Mouse (Mus musculus) cerebellum, postnatal 14 days (tissue): ENCODE results near the gene Tti1.

ENCODE experiments used
- DNase-seq, 2 experiments: peaks; one replicate each; pipeline ENCODE4 v3.0.0; 2021; ENCODE audit warnings: mixed read lengths in 2 of 2

Gene Tti1

DNA sequence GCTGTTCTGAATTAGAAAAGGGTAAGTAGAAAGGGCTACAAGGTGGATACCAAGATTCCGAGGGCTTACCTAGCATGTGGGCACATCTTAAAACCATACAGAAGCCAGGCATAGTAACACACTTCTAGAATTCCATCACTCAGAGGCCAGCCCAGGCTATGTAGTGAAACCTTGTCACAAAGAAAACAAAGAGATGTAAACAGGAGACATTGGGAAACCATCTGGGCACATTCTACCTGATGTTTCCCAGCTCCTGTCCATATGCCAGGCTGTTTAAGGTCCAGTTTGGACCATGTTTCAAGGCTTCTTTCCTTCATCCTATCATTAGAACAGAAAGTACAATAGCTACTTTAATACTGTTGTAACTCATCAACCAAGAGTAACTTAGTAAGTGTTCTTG, 9.3 kb upstream of the Tti1 start:
- no peak for DNase-seq

- DNase-seq, result no peak
Measured at GRCm38 (mm10) chr2:158036953-158037352, 8.7 kb upstream of the Tti1 start.

DNA sequence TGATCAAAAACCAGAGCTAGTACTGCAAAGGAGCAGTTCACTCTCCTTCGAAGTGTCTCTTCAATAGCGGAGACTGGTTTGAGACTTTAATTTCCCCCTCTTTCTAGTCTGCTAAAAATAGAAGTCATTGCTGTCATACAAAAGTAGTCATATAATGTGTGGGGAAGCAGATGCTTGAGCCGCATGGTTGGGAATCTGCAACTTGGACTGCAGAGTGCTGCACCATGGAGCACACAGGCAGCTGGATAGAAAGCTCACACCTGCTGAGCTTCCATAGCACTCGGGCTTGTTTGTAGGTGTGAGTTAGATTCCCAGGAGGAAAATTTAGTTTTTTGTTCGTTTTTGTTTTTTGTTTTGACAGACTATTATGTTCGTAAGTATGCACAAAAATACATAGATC, 8.2 kb upstream of the Tti1 start:
- DNase-seq, result no peak

DNA sequence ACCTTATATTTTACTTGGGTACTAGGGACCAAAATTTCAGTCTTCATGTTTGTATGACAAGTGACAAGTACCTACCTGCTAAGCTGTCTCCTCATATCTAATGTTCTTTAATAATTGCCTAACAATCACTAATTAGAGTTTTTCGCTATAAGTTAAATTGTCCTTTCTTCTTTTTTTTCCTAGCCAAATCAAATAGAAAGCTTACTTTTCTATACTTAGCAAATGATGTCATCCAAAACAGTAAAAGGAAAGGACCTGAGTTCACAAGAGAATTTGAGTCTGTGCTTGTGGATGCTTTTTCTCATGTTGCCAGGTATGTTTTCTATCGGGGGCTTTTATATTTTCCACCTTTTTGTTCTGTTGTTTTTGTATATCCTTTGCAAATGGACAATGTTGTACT, 7.6 kb upstream of the Tti1 start:
- no peak for DNase-seq

DNA sequence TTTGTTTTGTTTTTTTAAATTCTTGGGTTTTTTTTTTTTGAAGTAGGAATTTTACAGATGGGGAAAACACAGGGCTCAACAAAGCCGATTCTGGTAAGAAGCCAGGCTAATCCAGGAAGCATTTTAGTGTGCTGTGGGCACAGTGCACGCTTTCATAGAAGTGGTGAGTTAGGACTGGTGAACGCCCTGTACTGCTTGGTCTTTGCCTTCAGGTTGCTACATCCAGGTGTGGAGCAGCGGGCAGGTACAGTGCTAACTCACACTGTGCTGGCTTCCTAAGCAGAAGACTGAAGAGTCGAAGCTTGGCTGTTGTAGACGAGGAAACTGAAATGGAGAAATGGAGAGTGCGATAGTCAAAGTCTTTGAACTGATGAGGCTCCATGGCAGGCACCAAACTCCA, 1.8 kb upstream of the Tti1 start:
- no peak for DNase-seq

DNA sequence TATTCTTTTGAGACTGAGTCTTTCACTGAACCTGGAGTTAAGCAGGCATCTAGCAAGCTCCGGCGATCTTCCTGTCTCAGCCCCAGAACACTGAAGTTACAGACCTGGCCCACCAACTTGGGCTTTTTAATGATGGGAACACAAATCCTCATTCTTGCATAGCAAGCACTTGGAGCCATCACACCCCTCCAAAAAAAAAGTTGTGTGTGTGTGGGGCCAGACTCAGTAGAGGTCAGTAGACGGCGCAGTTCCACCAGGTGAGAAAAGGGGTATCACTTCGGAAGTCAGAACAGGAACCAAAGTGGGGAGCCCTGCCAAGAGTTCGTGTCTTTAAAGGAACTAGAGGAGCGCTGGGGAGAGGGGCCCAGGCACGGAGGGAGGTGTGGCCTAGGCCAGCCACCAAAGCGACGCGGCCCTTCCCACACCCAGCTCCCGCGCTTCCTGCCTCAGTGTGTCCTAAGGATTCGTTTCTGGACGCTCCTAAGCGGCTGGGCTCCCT, 329 bp downstream of the Tti1 start:
- DNase-seq, result no peak

DNA sequence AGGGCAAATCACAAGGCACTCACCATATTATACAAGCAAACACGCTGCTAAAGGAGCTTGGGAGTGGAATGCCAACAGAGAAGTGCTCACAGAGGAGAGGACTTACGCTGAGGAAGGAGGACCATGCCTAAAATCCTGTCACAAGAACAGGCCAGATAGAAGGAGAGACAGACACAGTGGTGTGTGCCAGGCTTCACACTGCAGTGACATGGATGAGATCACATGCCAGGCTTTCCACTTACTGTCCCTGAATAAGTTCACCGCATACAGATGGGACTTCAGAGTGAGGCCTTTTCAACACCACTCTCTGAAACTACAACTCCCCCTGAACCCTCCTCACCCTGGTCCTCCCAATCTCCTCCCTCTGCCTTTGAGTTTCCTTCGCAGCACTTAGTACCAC, 10.9 kb downstream of the Tti1 start:
- DNase-seq, result no peak

DNA sequence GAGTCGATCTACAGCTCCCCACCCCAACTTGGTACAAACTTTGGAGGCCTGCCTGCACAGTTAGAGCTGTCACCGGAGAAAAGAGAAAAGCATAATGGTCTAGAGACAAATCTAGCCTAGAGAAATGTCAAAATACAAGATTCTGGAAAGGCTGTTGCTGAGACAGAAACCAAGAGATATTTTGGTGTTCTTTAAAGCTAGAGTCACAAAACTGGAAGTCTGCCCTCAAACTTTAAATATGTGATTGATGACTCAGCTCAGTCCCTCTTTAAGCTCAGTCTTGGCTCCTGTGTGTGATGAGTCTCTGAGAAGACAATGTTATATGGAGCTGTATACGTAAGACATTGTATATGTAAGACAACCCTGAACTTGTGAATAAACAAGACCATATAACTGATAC, 15.6 kb downstream of the Tti1 start:
- DNase-seq, result no peak

DNA sequence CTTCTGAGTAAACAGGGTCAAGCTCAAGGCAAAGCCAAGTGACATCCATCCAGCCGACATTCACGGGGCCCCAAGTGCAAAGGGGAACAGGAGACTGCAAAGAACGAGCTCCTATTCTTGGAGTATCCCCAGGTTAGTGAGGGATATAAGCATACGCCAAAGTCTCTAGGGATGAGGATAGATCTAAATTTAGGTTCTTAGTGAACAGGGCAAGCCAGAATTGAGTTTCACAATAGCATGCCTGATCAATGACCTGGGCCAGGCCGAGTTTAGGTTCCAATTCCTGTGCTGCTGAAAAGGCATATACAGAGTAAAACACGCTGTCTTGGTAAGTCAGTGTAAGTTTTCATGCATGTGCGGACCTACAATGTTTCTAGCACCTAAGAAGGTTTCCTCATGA, 18.9 kb downstream of the Tti1 start:
- DNase-seq, result no peak

DNA sequence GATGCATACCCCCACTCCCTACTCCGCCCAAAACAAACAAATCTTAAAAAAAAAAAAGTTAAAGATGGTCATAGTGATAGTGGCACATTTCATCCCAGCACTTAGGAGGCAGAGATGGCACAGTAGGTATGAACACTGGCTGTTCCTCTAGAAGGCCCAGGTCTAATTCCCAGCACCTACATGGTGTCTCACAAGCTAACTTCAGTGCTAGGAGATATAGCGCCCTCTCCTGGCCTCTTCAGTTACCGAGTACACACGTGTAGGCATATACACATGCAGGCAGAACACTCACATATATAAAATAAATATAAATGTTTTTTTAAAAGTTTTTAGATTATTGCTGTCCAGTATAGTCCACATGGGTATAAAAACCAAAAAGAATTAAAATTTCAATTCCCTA, 22.6 kb downstream of the Tti1 start:
- no peak for DNase-seq

GRCm38 (mm10) chr2:158004620-158005019, 23.6 kb downstream of the Tti1 start:
- DNase-seq, result no peak

GRCm38 (mm10) chr2:157998817-157999216, 29.4 kb downstream of the Tti1 start:
- DNase-seq, result peak; percentile 85

DNA sequence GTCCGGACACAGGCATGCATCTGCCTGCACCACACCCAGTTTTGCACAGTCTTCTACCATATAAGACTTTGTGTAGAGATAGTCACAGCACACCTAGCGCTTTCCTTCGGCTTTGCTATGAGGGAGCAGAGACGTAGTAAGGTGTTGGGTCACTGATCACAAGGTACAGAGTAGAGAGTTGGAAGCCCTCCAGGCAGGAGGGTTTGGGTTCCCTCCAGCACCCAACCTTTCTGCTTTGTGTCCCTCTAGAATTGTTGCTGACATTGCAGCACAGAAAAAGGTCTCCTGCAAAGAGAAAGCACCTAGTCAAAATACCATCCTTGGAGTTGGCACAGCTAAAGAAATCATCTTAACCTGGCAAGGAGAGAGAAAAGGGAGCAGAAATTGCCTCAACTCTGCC, 35.7 kb downstream of the Tti1 start:
- peak in 1 of 2 experiments; percentile 37 for DNase-seq

- no peak for DNase-seq
Measured at GRCm38 (mm10) chr2:157991026-157991425, 37.2 kb downstream of the Tti1 start.

- DNase-seq, result peak in 1 of 2 experiments; percentile 34
Measured at GRCm38 (mm10) chr2:157989946-157990345, 38.3 kb downstream of the Tti1 start.

- no peak for DNase-seq
Measured at GRCm38 (mm10) chr2:157988416-157989190, 39.6 kb downstream of the Tti1 start.

DNA sequence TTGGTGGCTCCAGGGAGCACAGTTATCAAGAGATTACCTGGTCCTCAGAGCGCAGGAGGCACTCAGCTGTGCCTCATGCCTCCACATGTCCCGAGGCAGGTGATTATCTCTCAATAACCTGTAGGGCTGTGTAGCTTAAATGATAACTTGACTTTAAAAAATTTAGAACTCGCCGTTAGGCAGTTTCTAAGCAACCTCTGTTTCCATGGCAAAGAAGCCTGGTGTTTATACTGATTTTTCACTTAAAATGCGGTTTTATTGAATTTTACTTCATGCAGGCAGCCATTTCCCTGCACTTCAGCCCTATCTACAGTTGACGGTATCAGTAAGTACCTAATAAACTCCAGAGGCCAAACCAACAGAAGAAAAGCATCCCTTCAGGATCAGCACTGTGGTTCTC, 42.0 kb downstream of the Tti1 start:
- no peak for DNase-seq

GRCm38 (mm10) chr2:157985611-157986010, 42.6 kb downstream of the Tti1 start:
- DNase-seq, result peak; percentile 56 to 71

GRCm38 (mm10) chr2:157983276-157983675, 45.0 kb downstream of the Tti1 start:
- DNase-seq, result no peak

- no peak for DNase-seq
Measured at GRCm38 (mm10) chr2:157982727-157983126, 45.5 kb downstream of the Tti1 start.

GRCm38 (mm10) chr2:157979241-157979640, 49.0 kb downstream of the Tti1 start:
- peak in 1 of 2 experiments; percentile 46 for DNase-seq

DNA sequence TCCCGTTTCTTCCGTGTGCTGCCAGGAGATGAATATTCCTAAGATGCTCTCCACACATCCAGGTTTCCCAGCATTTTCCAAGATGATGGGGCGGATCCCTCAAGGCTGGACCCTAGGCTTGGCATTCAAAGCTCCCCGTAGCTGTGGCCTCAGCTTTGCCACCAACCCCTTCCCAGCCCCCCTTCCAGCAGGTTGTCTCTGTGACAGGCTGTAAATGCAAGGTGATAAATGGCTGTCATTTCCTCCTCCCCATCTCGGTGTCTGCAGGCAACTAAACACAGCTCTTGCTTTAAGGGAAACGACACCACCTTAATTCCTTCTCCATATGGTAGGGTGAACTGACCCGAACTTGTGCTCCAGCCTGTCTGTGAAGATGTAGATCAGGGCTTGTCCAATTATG, 52.6 kb downstream of the Tti1 start:
- no peak for DNase-seq

GRCm38 (mm10) chr2:157974604-157975501, 53.4 kb downstream of the Tti1 start:
- DNase-seq, result no peak

DNA sequence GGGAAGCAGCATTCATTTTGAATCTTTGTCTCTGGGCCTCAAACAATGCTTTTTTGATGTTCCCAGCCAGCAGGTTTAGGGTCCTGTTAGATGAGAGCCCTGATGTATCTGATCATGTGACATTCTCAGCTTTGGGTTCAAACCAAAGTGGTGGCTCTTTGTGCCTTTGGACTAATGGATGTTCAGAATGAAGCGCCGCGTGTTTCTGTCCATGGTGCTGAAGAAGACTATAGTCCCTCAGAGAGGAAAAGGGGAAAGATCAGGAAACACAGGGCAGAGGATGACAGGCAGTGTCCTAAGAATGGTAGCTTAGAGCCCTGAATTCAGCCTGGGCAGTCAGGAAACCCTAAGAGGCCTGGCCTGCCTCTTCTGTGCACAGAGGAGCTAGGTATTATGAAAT, 57.6 kb downstream of the Tti1 start:
- no peak for DNase-seq
